Mouse (Mus musculus) G1E-ER4 (cell line): ENCODE results near the gene Fosl1. TPM values are rescaled to one million over a fixed set of nuclear protein-coding genes. Genes with fewer than 3 reads are reported as not detected.

ENCODE experiments used
- GATA1 ChIP-seq: IDR thresholded peaks from one replicate; pipeline ENCODE4 v1.8.0; 2012; ENCODE audit warnings: low read length, inconsistent platforms
- polyA plus RNA-seq: library from polyadenylated mRNA; stranded (reverse); fragments of >175 nt; gene quantifications from 2 replicates; pipeline ENCODE4 v1.2.3, GENCODE M21; 2012

Gene Fosl1
- polyA plus RNA-seq, 1 experiment = 10.2 TPM

DNA sequence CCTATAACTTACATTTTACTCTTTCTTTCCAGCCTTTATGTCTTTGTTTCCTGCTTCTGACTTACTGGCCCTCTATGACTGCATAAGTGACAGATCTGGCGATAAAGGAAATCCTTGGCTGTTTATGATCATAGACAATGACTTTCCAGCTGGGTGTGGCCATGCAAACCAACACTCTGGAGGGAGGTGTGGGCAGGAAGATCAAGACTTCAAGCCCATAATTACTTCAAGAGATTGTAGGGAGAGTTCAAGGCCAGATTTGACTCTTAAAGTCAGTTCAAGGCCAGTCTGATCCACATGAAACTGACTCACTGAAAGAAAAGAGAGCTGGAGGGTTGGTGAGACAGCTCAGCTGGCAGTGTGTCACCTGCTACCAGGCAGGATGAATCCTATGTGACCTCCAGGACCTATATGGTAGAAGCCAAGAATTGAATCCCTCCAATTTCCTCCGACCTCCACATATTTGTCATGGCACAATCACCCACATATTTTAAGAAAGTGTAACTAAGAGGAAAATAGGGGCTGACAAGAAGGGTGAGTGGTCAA lies 53.1 kb downstream of the Fosl1 start:
- TF ChIP-seq GATA1 = no peak

GRCm38 (mm10) chr19:5503687-5504086 lies 56.3 kb downstream of the Fosl1 start, which contains the start of gene 1700020D05Rik:
Gene 1700020D05Rik (minus strand): TSS chr19:5503787.
- TF ChIP-seq GATA1 = no peak

Other genes with a start within 250 kb of the Fosl1 start
- 47.4 and 54.1 TPM in 2 replicates for gene Pacs1, start 174.4 kb upstream of the Fosl1 start, polyA plus RNA-seq
- 445 and 471 TPM in 2 replicates for gene Sf3b2, start 152.1 kb upstream of the Fosl1 start, polyA plus RNA-seq
- not detected in 2 replicates for gene Gal3st3, start 149.2 kb upstream of the Fosl1 start, polyA plus RNA-seq
- gene Catsper1, start 111.8 kb upstream of the Fosl1 start, polyA plus RNA-seq = not detected in 2 replicates
- 0.05 and 0.23 TPM in 2 replicates for gene Cst6, start 98.0 kb upstream of the Fosl1 start, polyA plus RNA-seq
- 90.9 and 126 TPM in 2 replicates for gene Eif1ad, start 80.8 kb upstream of the Fosl1 start, polyA plus RNA-seq
- gene Banf1, start 80.4 kb upstream of the Fosl1 start, polyA plus RNA-seq = 212 and 288 TPM in 2 replicates
- 198 and 219 TPM in 2 replicates for gene Sart1, start 58.8 kb upstream of the Fosl1 start, polyA plus RNA-seq
- gene Tsga10ip, start 45.0 kb upstream of the Fosl1 start, polyA plus RNA-seq = 0.21 TPM in 1 of 2 replicates, not detected in the other
- 379 and 390 TPM in 2 replicates for gene Drap1, start 22.6 kb upstream of the Fosl1 start, polyA plus RNA-seq
- 71.2 and 101 TPM in 2 replicates for gene AI837181, start 22.4 kb upstream of the Fosl1 start, polyA plus RNA-seq
- 13.0 and 16.9 TPM in 2 replicates for gene Ccdc85b, start 10.3 kb downstream of the Fosl1 start, polyA plus RNA-seq
- gene Fibp, start 13.1 kb downstream of the Fosl1 start, polyA plus RNA-seq = 12.1 and 152 TPM in 2 replicates
- gene Ctsw, start 21.0 kb downstream of the Fosl1 start, polyA plus RNA-seq = not detected in 2 replicates
- 2.6 and 3.6 TPM in 2 replicates for gene Efemp2, start 26.4 kb downstream of the Fosl1 start, polyA plus RNA-seq
- gene Mus81, start 40.9 kb downstream of the Fosl1 start, polyA plus RNA-seq = 34.6 and 51.3 TPM in 2 replicates
- gene Cfl1, start 42.9 kb downstream of the Fosl1 start, polyA plus RNA-seq = 1,095 and 1,191 TPM in 2 replicates
- 0.10 and 0.17 TPM in 2 replicates for gene 1700020D05Rik, start 56.2 kb downstream of the Fosl1 start, polyA plus RNA-seq
- gene Snx32, start 63.0 kb downstream of the Fosl1 start, polyA plus RNA-seq = 1.4 and 1.7 TPM in 2 replicates
- gene Ovol1, start 113.1 kb downstream of the Fosl1 start, polyA plus RNA-seq = not detected in 2 replicates
- 18.6 and 18.8 TPM in 2 replicates for gene Ap5b1, start 120.5 kb downstream of the Fosl1 start, polyA plus RNA-seq
- 350 and 521 TPM in 2 replicates for gene Rnaseh2c, start 154.3 kb downstream of the Fosl1 start, polyA plus RNA-seq
- gene Kat5, start 162.7 kb downstream of the Fosl1 start, polyA plus RNA-seq = 122 and 156 TPM in 2 replicates
- 79.0 and 109 TPM in 2 replicates for gene Rela, start 189.9 kb downstream of the Fosl1 start, polyA plus RNA-seq
- 89.3 and 105 TPM in 2 replicates for gene Sipa1, start 216.2 kb downstream of the Fosl1 start, polyA plus RNA-seq
- 136 and 165 TPM in 2 replicates for gene Map3k11, start 241.2 kb downstream of the Fosl1 start, polyA plus RNA-seq
- 206 and 209 TPM in 2 replicates for gene Pcnx3, start 241.4 kb downstream of the Fosl1 start, polyA plus RNA-seq